ENCODE assay signal across 8 mouse cellular contexts in genomic region chr7:120809705-120810104, GRCm38 (mm10). TPM values are rescaled to one million over a fixed set of nuclear protein-coding genes. Genes with fewer than 3 reads are reported as not detected.
DNase-seq lines count a peak whose midpoint lies in the region; ATAC-seq and TF ChIP-seq lines count a peak whose summit lies in the region.

No protein-coding gene starts in this region.

- no peak for TF ChIP-seq CTCF in stomach, postnatal 0 days (IDR thresholded peaks at IDR 0.05; ENCODE audit: low read depth)

- H3K4me1 ChIP-seq in megakaryocyte, embryonic 14.5 days = peaks cover 5% of the 10 kb centered on the region; the same call in 1 of the 2 replicates
- H3K4me1 ChIP-seq in limb, embryonic 15.5 days = peaks cover 5% of the 10 kb centered on the region
- H3K4me1 ChIP-seq in stomach, postnatal 0 days (replicated peaks; ENCODE audit: control insufficient read depth, insufficient read depth) = no peaks in the 10 kb centered on the region

- peak; percentile 14 for DNase-seq in embryo, embryonic 11 days
- no peak for DNase-seq in embryo, embryonic 10.5 days (ENCODE audit: low spot score)
- peak; percentile 48 for DNase-seq in stomach, postnatal 0 days (ENCODE audit: low spot score)
- no peak for DNase-seq in gastrocnemius, postnatal 25 days

- H3K9me3 ChIP-seq in megakaryocyte, embryonic 14.5 days = no peaks in the 10 kb centered on the region
- H3K9me3 ChIP-seq in limb, embryonic 15.5 days = no peaks in the 10 kb centered on the region
- H3K9me3 ChIP-seq in stomach, postnatal 0 days (ENCODE audit: control insufficient read depth, low read length) = no peaks in the 10 kb centered on the region

- peak overlapping the region; percentile 48 for H3K4me3 ChIP-seq in megakaryocyte, embryonic 14.5 days (replicated peaks)
- peak overlapping the region; percentile 23 for H3K4me3 ChIP-seq in limb, embryonic 15.5 days
- H3K4me3 ChIP-seq in stomach, postnatal 0 days (ENCODE audit: low read depth, low read length) = no peak overlapping the region

- no peak for TF ChIP-seq EP300 in stomach, postnatal 0 days (optimal IDR thresholded peaks at IDR 0.05)

- no peak overlapping the region for H3K27ac ChIP-seq in limb, embryonic 15.5 days
- H3K27ac ChIP-seq in stomach, postnatal 0 days (replicated peaks) = no peak overlapping the region

- peak overlapping the region; percentile 49 for H3K4me2 ChIP-seq in limb, embryonic 15.5 days
- H3K4me2 ChIP-seq in stomach, postnatal 0 days (replicated peaks; ENCODE audit: low read depth) = peak overlapping the region; percentile 49

- WGBS in limb, embryonic 15.5 days = 4% methylated on average over 27 of the region's 27 CpGs
- 4% methylated on average over 24 of the region's 27 CpGs for WGBS in stomach, postnatal 0 days

- H3K27me3 ChIP-seq in megakaryocyte, embryonic 14.5 days (replicated peaks) = peaks cover 55% of the 10 kb centered on the region
- H3K27me3 ChIP-seq in limb, embryonic 15.5 days = peaks cover 10% of the 10 kb centered on the region
- no peaks in the 10 kb centered on the region for H3K27me3 ChIP-seq in stomach, postnatal 0 days (ENCODE audit: control insufficient read depth, insufficient read depth, low read length)

- H3K36me3 ChIP-seq in megakaryocyte, embryonic 14.5 days (replicated peaks; ENCODE audit: low read length) = no peaks in the 10 kb centered on the region
- no peaks in the 10 kb centered on the region for H3K36me3 ChIP-seq in limb, embryonic 15.5 days
- no peaks in the 10 kb centered on the region for H3K36me3 ChIP-seq in stomach, postnatal 0 days (ENCODE audit: control insufficient read depth, insufficient read depth, low read length)

- 0 out of 2 replicates have a peak overlapping the region, but pooled peaks have one; percentile 31 for H3K9ac ChIP-seq in limb, embryonic 15.5 days
- H3K9ac ChIP-seq in stomach, postnatal 0 days (ENCODE audit: low read length) = no peak overlapping the region

- no peak for ATAC-seq in megakaryocyte, adult 5-6 weeks (ENCODE audit: poor library complexity, severe bottlenecking)
- ATAC-seq in limb, embryonic 15.5 days (ENCODE audit: insufficient number of reproducible peaks, low FRiP score, low TSS enrichment, low read depth) = no peak
- ATAC-seq in stomach, postnatal 0 days (ENCODE audit: low FRiP score, low TSS enrichment) = peak; percentile 35; the same call in 1 of the 2 replicates
- no peak for ATAC-seq in activated CD4-positive, CD25-positive, alpha-beta regulatory T cell, adult 4 months

RNA-seq across cellular contexts. Expression of gene Gm5737, which starts 2.5 kb away (rescaled TPM):
- not detected in 2 replicates for polyA plus RNA-seq in megakaryocyte, embryonic 14.5 days (2012; ENCODE audit: insufficient read depth, low replicate concordance)
- total RNA-seq in megakaryocyte, adult 5-6 weeks (2015) = not detected in 2 replicates
- not detected in 2 replicates for total RNA-seq in megakaryocyte, adult 5-6 weeks (2017)
- polyA plus RNA-seq in limb, embryonic 15.5 days (2015; fragmentation: Nextera tagmentation; extraction: Ambion mirVana) = not detected in 2 replicates
- polyA plus RNA-seq in stomach, postnatal 0 days (2015; fragmentation: Nextera tagmentation; extraction: Ambion mirVana) = not detected in 2 replicates
- polyA plus RNA-seq in activated CD4-positive, CD25-positive, alpha-beta regulatory T cell, adult 4 months (2017; shearing (Covaris generic)) = not detected
- under 1 TPM; 0.43 to 0.51 TPM for total RNA-seq in gastrocnemius, postnatal 25 days (2021)

RNA-seq across cellular contexts. Expression of gene Eef2k, which starts 32.9 kb away (rescaled TPM):
- polyA plus RNA-seq in megakaryocyte, embryonic 14.5 days (2012; ENCODE audit: insufficient read depth, low replicate concordance) = 5.4 and 42.9 TPM in 2 replicates
- total RNA-seq in megakaryocyte, adult 5-6 weeks (2015) = 7.5 and 11.1 TPM in 2 replicates
- 23.5 and 26.1 TPM in 2 replicates for total RNA-seq in megakaryocyte, adult 5-6 weeks (2017)
- polyA plus RNA-seq in limb, embryonic 15.5 days (2015; fragmentation: Nextera tagmentation; extraction: Ambion mirVana) = 83.7 and 87.9 TPM in 2 replicates
- polyA plus RNA-seq in stomach, postnatal 0 days (2015; fragmentation: Nextera tagmentation; extraction: Ambion mirVana) = 39.9 and 42.0 TPM in 2 replicates
- polyA plus RNA-seq in activated CD4-positive, CD25-positive, alpha-beta regulatory T cell, adult 4 months (2017; shearing (Covaris generic)) = 1 to 10 TPM; 2.0 to 4.1 TPM
- 10 to 100 TPM; 39.3 to 56.2 TPM for total RNA-seq in gastrocnemius, postnatal 25 days (2021)

Comparison
In these comparisons a context has a peak if more than half of its experiments do, and no peak if none do; other contexts are left out.
1. DNase-seq: peak in embryo, embryonic 11 days (single experiment) and stomach, postnatal 0 days (single experiment); none in embryo, embryonic 10.5 days (single experiment) and gastrocnemius, postnatal 25 days (single experiment).